ENCODE assay signal across 9 mouse cellular contexts in the genomic region with DNA sequence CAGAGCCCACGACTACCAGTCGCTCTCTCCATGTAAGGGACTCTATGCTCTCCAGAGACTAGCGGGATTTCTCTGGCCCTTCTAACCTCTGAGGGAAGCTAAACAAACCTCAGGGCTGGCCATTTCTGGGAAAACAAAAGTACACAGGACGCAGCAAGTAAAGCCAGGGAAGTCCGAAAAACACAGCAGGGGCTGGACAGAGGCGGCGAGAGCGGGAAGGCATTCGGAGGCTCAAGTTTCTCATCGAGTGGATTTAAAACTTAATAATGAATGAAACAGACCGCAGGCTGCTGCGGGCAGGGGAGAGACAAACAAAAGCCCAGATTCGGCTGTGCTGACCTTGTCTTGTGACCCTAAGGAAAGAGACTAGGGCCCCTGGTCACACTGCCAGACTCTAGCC.
DNase-seq lines count a peak whose midpoint lies in the region; ATAC-seq lines count a peak whose summit lies in the region.
"Had no signal": no experiment of that assay in that cellular context is flagged by ENCODE, and none has a peak within 500 bp of the region (broad histone marks: within the 10 kb centered on the region; RNA-seq: fewer than 3 reads in every experiment).

No protein-coding gene starts in this region.

- DNase-seq in kidney, postnatal 4 days = peak; percentile 28 to 44
- no peak for DNase-seq in kidney, adult 18-20 months
- peak; percentile 62 for DNase-seq in embryonic facial prominence, embryonic 14.5 days (ENCODE audit: low spot score)
- DNase-seq in limb, embryonic 10.5 days (ENCODE audit: low spot score) = peak; percentile 45
- no peak for DNase-seq in right cerebral cortex, postnatal 14 days
- DNase-seq in urinary bladder, postnatal 36 days (ENCODE audit: low spot score in 2 of 2) = no peak
- no peak for DNase-seq in left cerebral cortex, adult 9 months (ENCODE audit: low spot score in 2 of 2)
- DNase-seq: layer of hippocampus, adult 9-11 months had no signal

- WGBS in embryonic facial prominence, embryonic 14.5 days = 11% methylated on average over 13 of the region's 13 CpGs
- 46% methylated on average over 13 of the region's 13 CpGs for WGBS in limb, embryonic 10.5 days
- WGBS in stomach, embryonic 14.5 days = 17% methylated on average over 13 of the region's 13 CpGs

- peak overlapping the region; percentile 34 for H3K4me2 ChIP-seq in embryonic facial prominence, embryonic 14.5 days (ENCODE audit: low read depth, low read length)
- 0 out of 2 replicates have a peak overlapping the region, but pooled peaks have one; percentile 5 for H3K4me2 ChIP-seq in stomach, embryonic 14.5 days (replicated peaks; ENCODE audit: low read depth, low read length)

- peaks cover 29% of the 10 kb centered on the region for H3K4me1 ChIP-seq in embryonic facial prominence, embryonic 14.5 days (ENCODE audit: control insufficient read depth, insufficient read depth, low read length)
- peaks cover 37% of the 10 kb centered on the region for H3K4me1 ChIP-seq in limb, embryonic 10.5 days
- H3K4me1 ChIP-seq in stomach, embryonic 14.5 days (ENCODE audit: control insufficient read depth, insufficient read depth, low read length) = peaks cover 14% of the 10 kb centered on the region

- peaks cover 36% of the 10 kb centered on the region for H3K36me3 ChIP-seq in embryonic facial prominence, embryonic 14.5 days (ENCODE audit: control insufficient read depth, insufficient read depth, low read length)
- H3K36me3 ChIP-seq in limb, embryonic 10.5 days = peaks cover 44% of the 10 kb centered on the region
- H3K36me3 ChIP-seq in stomach, embryonic 14.5 days (ENCODE audit: control insufficient read depth, insufficient read depth, low read length) = peaks cover 15% of the 10 kb centered on the region; the same call in 1 of the 2 replicates

- H3K4me3 ChIP-seq in embryonic facial prominence, embryonic 14.5 days (ENCODE audit: low read depth, low read length) = no peak overlapping the region
- no peak overlapping the region for H3K4me3 ChIP-seq in limb, embryonic 10.5 days
- H3K4me3 ChIP-seq in stomach, embryonic 14.5 days (ENCODE audit: low read depth, low read length) = no peak overlapping the region

- ATAC-seq in embryonic facial prominence, embryonic 14.5 days (ENCODE audit: low read depth) = no peak
- no peak for ATAC-seq in stomach, embryonic 14.5 days (ENCODE audit: insufficient number of reproducible peaks, insufficient read depth, low FRiP score, low read depth)

- H3K9ac ChIP-seq in embryonic facial prominence, embryonic 14.5 days (ENCODE audit: low read depth, low read length) = peak overlapping the region; percentile 51
- no peak overlapping the region for H3K9ac ChIP-seq in stomach, embryonic 14.5 days (replicated peaks; ENCODE audit: low read depth, low read length)

- H3K27ac ChIP-seq in embryonic facial prominence, embryonic 14.5 days (replicated peaks; ENCODE audit: low read depth, low read length) = peak overlapping the region; percentile 48; the same call in 1 of the 2 replicates
- peak overlapping the region; percentile 89 for H3K27ac ChIP-seq in limb, embryonic 10.5 days
- peak overlapping the region; percentile 55 for H3K27ac ChIP-seq in stomach, embryonic 14.5 days (ENCODE audit: low read length)

- H3K9me3 ChIP-seq in embryonic facial prominence, embryonic 14.5 days (ENCODE audit: control insufficient read depth, low read length) = no peaks in the 10 kb centered on the region
- no peaks in the 10 kb centered on the region for H3K9me3 ChIP-seq in limb, embryonic 10.5 days (replicated peaks)
- no peaks in the 10 kb centered on the region for H3K9me3 ChIP-seq in stomach, embryonic 14.5 days (ENCODE audit: control insufficient read depth, low read depth, low read length)

- no peaks in the 10 kb centered on the region for H3K27me3 ChIP-seq in embryonic facial prominence, embryonic 14.5 days (replicated peaks; ENCODE audit: control insufficient read depth, insufficient read depth, low read length)
- no peaks in the 10 kb centered on the region for H3K27me3 ChIP-seq in limb, embryonic 10.5 days (ENCODE audit: low read depth, poor library complexity, severe bottlenecking)
- no peaks in the 10 kb centered on the region for H3K27me3 ChIP-seq in stomach, embryonic 14.5 days (ENCODE audit: control insufficient read depth, insufficient read depth, low read length)

Comparison
In these comparisons a context has a peak if more than half of its experiments do, and no peak if none do; other contexts are left out.
1. DNase-seq: peak in kidney, postnatal 4 days (2 of 2), embryonic facial prominence, embryonic 14.5 days (single experiment) and limb, embryonic 10.5 days (single experiment); none in kidney, adult 18-20 months (single experiment), right cerebral cortex, postnatal 14 days (single experiment), urinary bladder, postnatal 36 days (0 of 2) and left cerebral cortex, adult 9 months (0 of 2).
2. Peak in every context shown above with its lines, with median percentiles within 50 percentile points of each other: H3K27ac ChIP-seq.